In genomic region chr7:49409265-49409664, GRCm38 (mm10) we compare ENCODE assay signal across 28 mouse cellular contexts.
DNase-seq lines count a peak whose midpoint lies in the region; ATAC-seq and TF ChIP-seq lines count a peak whose summit lies in the region.
"Had no signal": no experiment of that assay in that cellular context is flagged by ENCODE, and none has a peak within 500 bp of the region (broad histone marks: within the 10 kb centered on the region; RNA-seq: fewer than 3 reads in every experiment).

No protein-coding gene starts in this region.

- 57% methylated on average over 3 of the region's 3 CpGs for WGBS in hindbrain, embryonic 15.5 days
- 80% methylated on average over 3 of the region's 3 CpGs for WGBS in hindbrain, embryonic 12.5 days
- WGBS in forebrain, embryonic 13.5 days: 47% methylated on average over 3 of the region's 3 CpGs

- TF ChIP-seq POLR2A in brain, embryonic 14.5 days (IDR thresholded peaks at IDR 0.05; ENCODE audit: borderline replicate concordance, extremely low read depth, insufficient read depth, insufficient read length, poor library complexity, severe bottlenecking): no peak

- peaks cover 27% of the 10 kb centered on the region for H3K4me1 ChIP-seq in hindbrain, embryonic 15.5 days (replicated peaks)
- peaks cover 7% of the 10 kb centered on the region for H3K4me1 ChIP-seq in hindbrain, embryonic 12.5 days
- H3K4me1 ChIP-seq in forebrain, embryonic 13.5 days: peaks cover 17% of the 10 kb centered on the region
- H3K4me1 ChIP-seq: liver, embryonic 12.5 days; megakaryocyte, embryonic 14.5 days; stomach, embryonic 15.5 days had no signal

- TF ChIP-seq CTCF in brain, embryonic 14.5 days (IDR thresholded peaks at IDR 0.05; ENCODE audit: borderline replicate concordance, extremely low read depth, insufficient read depth, insufficient read length): no peak

- peak overlapping the region; percentile 61; the same call in 1 of the 2 replicates for H3K27ac ChIP-seq in hindbrain, embryonic 15.5 days (replicated peaks)
- no peak overlapping the region for H3K27ac ChIP-seq in hindbrain, embryonic 12.5 days
- no peak overlapping the region for H3K27ac ChIP-seq in forebrain, embryonic 13.5 days
- H3K27ac ChIP-seq: embryonic facial prominence, embryonic 13.5 days; heart, embryonic 10.5 days; heart, embryonic 15.5 days; liver, embryonic 12.5 days; midbrain, embryonic 12.5 days; neural tube, embryonic 12.5 days; stomach, embryonic 15.5 days had no signal

- DNase-seq in brain, embryonic 14.5 days (ENCODE audit: low read depth): peak; percentile 71
- DNase-seq in forelimb bud, embryonic 11.5 days (ENCODE audit: low read depth, low spot score): peak; percentile 49
- no peak for DNase-seq in heart, postnatal 25 days (ENCODE audit: low spot score)
- DNase-seq in urinary bladder, postnatal 36 days (ENCODE audit: low spot score in 2 of 2): no peak
- DNase-seq: adrenal gland, postnatal 25 days; cerebellum, adult 18-20 months; gastrocnemius, postnatal 14 days; heart, postnatal 36 days; kidney, adult 18-20 months; lung, adult 18-20 months; lung, postnatal 4 days; retina, postnatal 1 day; right cerebral cortex, postnatal 14 days had no signal

- H3K9ac ChIP-seq in hindbrain, embryonic 15.5 days: no peak overlapping the region
- no peak overlapping the region for H3K9ac ChIP-seq in hindbrain, embryonic 12.5 days
- H3K9ac ChIP-seq in forebrain, embryonic 13.5 days: no peak overlapping the region
- H3K9ac ChIP-seq: heart, embryonic 15.5 days; liver, embryonic 12.5 days; midbrain, embryonic 12.5 days; neural tube, embryonic 12.5 days; stomach, embryonic 15.5 days had no signal

- no peak overlapping the region for H3K4me3 ChIP-seq in hindbrain, embryonic 15.5 days
- H3K4me3 ChIP-seq in hindbrain, embryonic 12.5 days: no peak overlapping the region
- no peak overlapping the region for H3K4me3 ChIP-seq in forebrain, embryonic 13.5 days
- H3K4me3 ChIP-seq: embryonic facial prominence, embryonic 13.5 days; heart, embryonic 10.5 days; heart, embryonic 15.5 days; layer of hippocampus, adult 2 months; liver, embryonic 12.5 days; megakaryocyte, embryonic 14.5 days; midbrain, embryonic 12.5 days; neural tube, embryonic 12.5 days; stomach, embryonic 15.5 days had no signal

- H3K4me2 ChIP-seq in hindbrain, embryonic 15.5 days: no peak overlapping the region
- H3K4me2 ChIP-seq in hindbrain, embryonic 12.5 days (replicated peaks): no peak overlapping the region
- no peak overlapping the region for H3K4me2 ChIP-seq in forebrain, embryonic 13.5 days
- H3K4me2 ChIP-seq: embryonic facial prominence, embryonic 13.5 days; heart, embryonic 15.5 days; liver, embryonic 12.5 days; midbrain, embryonic 12.5 days; neural tube, embryonic 12.5 days; stomach, embryonic 15.5 days had no signal

- H3K27me3 ChIP-seq in hindbrain, embryonic 15.5 days: no peaks in the 10 kb centered on the region
- 0 out of 2 replicates have a peak, but pooled peaks cover 2% of the 10 kb centered on the region for H3K27me3 ChIP-seq in hindbrain, embryonic 12.5 days
- H3K27me3 ChIP-seq in forebrain, embryonic 13.5 days: no peaks in the 10 kb centered on the region
- H3K27me3 ChIP-seq: heart, embryonic 15.5 days; liver, embryonic 12.5 days; megakaryocyte, embryonic 14.5 days; midbrain, embryonic 12.5 days; neural tube, embryonic 12.5 days; stomach, embryonic 15.5 days had no signal

- ATAC-seq in hindbrain, embryonic 15.5 days (ENCODE audit: low FRiP score, low read depth): peak; percentile 40; the same call in 1 of the 2 replicates
- ATAC-seq in hindbrain, embryonic 12.5 days (ENCODE audit: low FRiP score): no peak
- peak; percentile 48 for ATAC-seq in forebrain, embryonic 13.5 days
- ATAC-seq: CD4-positive, CD25-positive, alpha-beta regulatory T cell, adult 4 months; inflammation-experienced regulatory T-cells, adult 6 months; liver, embryonic 12.5 days; lung, postnatal 0 days had no signal

- no peaks in the 10 kb centered on the region for H3K9me3 ChIP-seq in hindbrain, embryonic 15.5 days
- H3K9me3 ChIP-seq in hindbrain, embryonic 12.5 days (replicated peaks): no peaks in the 10 kb centered on the region
- no peaks in the 10 kb centered on the region for H3K9me3 ChIP-seq in forebrain, embryonic 13.5 days (replicated peaks)
- H3K9me3 ChIP-seq: embryonic facial prominence, embryonic 13.5 days; heart, embryonic 10.5 days; heart, embryonic 15.5 days; liver, embryonic 12.5 days; midbrain, embryonic 12.5 days; neural tube, embryonic 12.5 days; stomach, embryonic 15.5 days had no signal

- H3K36me3 ChIP-seq in hindbrain, embryonic 15.5 days: no peaks in the 10 kb centered on the region
- H3K36me3 ChIP-seq in hindbrain, embryonic 12.5 days: peaks cover 11% of the 10 kb centered on the region
- H3K36me3 ChIP-seq in forebrain, embryonic 13.5 days (ENCODE audit: poor library complexity, severe bottlenecking): no peaks in the 10 kb centered on the region
- H3K36me3 ChIP-seq: embryonic facial prominence, embryonic 13.5 days; liver, embryonic 12.5 days; stomach, embryonic 15.5 days had no signal

- intact Hi-C loops in heart, postnatal 25 days (cut with DNase I): no loop called here

Comparison
In these comparisons a context has a peak if more than half of its experiments do, and no peak if none do; other contexts are left out.
1. DNase-seq: peak in brain, embryonic 14.5 days (single experiment) and forelimb bud, embryonic 11.5 days (single experiment); none in heart, postnatal 25 days (single experiment) and urinary bladder, postnatal 36 days (0 of 2).